Mouse (Mus musculus) CH12.LX (cell line): ENCODE measurements around the gene Nxn. TPM values are rescaled to one million over a fixed set of nuclear protein-coding genes. Genes with fewer than 3 reads are reported as not detected.

Source experiments
- DNase-seq: peaks from one replicate; pipeline ENCODE4 v3.0.0-alpha.2; 2013; ENCODE audit errors: extremely low read depth
- H3K27ac ChIP-seq: 2 replicates; pipeline ENCODE4 v1.5.1; 2012; ENCODE audit warnings: low read depth, mild to moderate bottlenecking, control low read depth, moderate library complexity; ENCODE audit not compliant: insufficient read depth
- H3K27me3 ChIP-seq: replicated peaks from 2 replicates; pipeline ENCODE3; 2012; ENCODE audit warnings: inconsistent platforms
- H3K36me3 ChIP-seq, 2 experiments: replicated peaks in 1 of 2; 2 replicates each; pipeline versions ENCODE3 to v1.6.1; 2012; ENCODE audit warnings: inconsistent platforms in 1 of 2, low read length in 1 of 2, mild to moderate bottlenecking in 1 of 2, mixed read lengths in 1 of 2, moderate library complexity in 1 of 2; ENCODE audit not compliant: control insufficient read depth in 1 of 2, insufficient read depth in 1 of 2
- H3K4me1 ChIP-seq, 2 experiments: 2 replicates each; pipeline ENCODE4 v1.6.1; 2012; ENCODE audit warnings: inconsistent platforms in 1 of 2, moderate library complexity in 1 of 2; ENCODE audit not compliant: insufficient read depth in 2 of 2, control insufficient read depth in 1 of 2
- H3K4me2 ChIP-seq: 2 replicates; pipeline ENCODE4 v1.6.1; 2012; ENCODE audit warnings: low read depth, mild to moderate bottlenecking, control low read depth; ENCODE audit not compliant: poor library complexity, insufficient read depth, severe bottlenecking
- H3K4me3 ChIP-seq, 3 experiments: fragments of 150-350 bp in 1 of 3; sonication (generic) in 1 of 3; replicated peaks in 1 of 3; 2 replicates each; pipeline versions ENCODE3 to v1.5.1; 2011 to 2012; ENCODE audit warnings: low read depth in 2 of 3, low read length in 2 of 3, mild to moderate bottlenecking in 2 of 3, moderate library complexity in 2 of 3, control low read depth in 1 of 3, improper control_type of control experiment in 1 of 3, inconsistent platforms in 1 of 3, mixed read lengths in 1 of 3; ENCODE audit not compliant: poor library complexity in 1 of 3
- H3K79me2 ChIP-seq: replicated peaks from 2 replicates; pipeline ENCODE4 v1.6.1; 2012; ENCODE audit warnings: mild to moderate bottlenecking, moderate library complexity; ENCODE audit not compliant: control insufficient read depth, poor library complexity, insufficient read depth, severe bottlenecking; ENCODE audit errors: extremely low read depth
- H3K9ac ChIP-seq: 2 replicates; pipeline ENCODE4 v1.6.1; 2012; ENCODE audit warnings: low read depth, mild to moderate bottlenecking, control low read depth, moderate library complexity; ENCODE audit not compliant: insufficient read depth
- H3K9me3 ChIP-seq: replicated peaks from 2 replicates; pipeline ENCODE3; 2012; ENCODE audit warnings: low read length, inconsistent platforms, mixed read lengths
- BHLHE40 ChIP-seq: IDR thresholded peaks from 2 replicates; pipeline ENCODE4 v1.6.1; 2011; ENCODE audit warnings: mild to moderate bottlenecking, low read depth, low read length, improper control_type of control experiment
- CTCF ChIP-seq, 2 experiments: IDR thresholded peaks in 1 of 2; conservative IDR thresholded peaks in 1 of 2; 2 replicates each; pipeline ENCODE4 v1.5.1; 2011 to 2012; ENCODE audit warnings: low read depth in 2 of 2, low read length in 2 of 2, improper control_type of control experiment in 1 of 2, inconsistent platforms in 1 of 2, mild to moderate bottlenecking in 1 of 2, moderate library complexity in 1 of 2
- E2F4 ChIP-seq: IDR thresholded peaks from 2 replicates; pipeline ENCODE4 v1.6.1; 2011; ENCODE audit warnings: low read depth, low read length, improper control_type of control experiment; ENCODE audit not compliant: insufficient replicate concordance
- ETS1 ChIP-seq: conservative IDR thresholded peaks from 2 replicates; pipeline ENCODE4 v1.6.1; 2012; ENCODE audit warnings: low read depth, mild to moderate bottlenecking, inconsistent platforms, low read length, improper control_type of control experiment, moderate library complexity
- GABPA ChIP-seq: IDR thresholded peaks from 2 replicates; pipeline ENCODE4 v1.6.1; 2012; ENCODE audit warnings: low read depth, low read length, improper control_type of control experiment, inconsistent platforms; ENCODE audit not compliant: insufficient replicate concordance
- JUN ChIP-seq: IDR thresholded peaks from 2 replicates; pipeline ENCODE4 v1.6.1; 2011; ENCODE audit warnings: low read depth, mild to moderate bottlenecking, low read length, improper control_type of control experiment, moderate library complexity; ENCODE audit not compliant: insufficient read depth
- MAX ChIP-seq: IDR thresholded peaks from 2 replicates; pipeline ENCODE4 v1.6.1; 2011; ENCODE audit warnings: low read length, improper control_type of control experiment
- MAZ ChIP-seq: IDR thresholded peaks from 2 replicates; pipeline ENCODE4 v1.6.1; 2012; ENCODE audit warnings: low read depth, mild to moderate bottlenecking, inconsistent platforms, low read length, improper control_type of control experiment, moderate library complexity
- NELFE ChIP-seq: IDR thresholded peaks from 2 replicates; pipeline ENCODE4 v1.6.1; 2011; ENCODE audit warnings: low read depth, low read length, improper control_type of control experiment
- NRF1 ChIP-seq: IDR thresholded peaks from 2 replicates; pipeline ENCODE4 v1.6.1; 2014; ENCODE audit warnings: low read depth, mild to moderate bottlenecking, inconsistent platforms, low read length, improper control_type of control experiment, moderate library complexity
- PAX5 ChIP-seq: IDR thresholded peaks from 2 replicates; pipeline ENCODE4 v1.6.1; 2012; ENCODE audit warnings: low read length, inconsistent platforms, mixed read lengths
- POLR2A ChIP-seq: IDR thresholded peaks from 2 replicates; pipeline ENCODE4 v1.6.1; 2011; ENCODE audit warnings: low read depth, mild to moderate bottlenecking, improper control_type of control experiment, low read length
- RCOR1 ChIP-seq: conservative IDR thresholded peaks from 2 replicates; pipeline ENCODE4 v1.6.1; 2012; ENCODE audit warnings: low read depth, mild to moderate bottlenecking, inconsistent platforms, low read length, improper control_type of control experiment
- SIN3A ChIP-seq: IDR thresholded peaks from 2 replicates; pipeline ENCODE4 v1.6.1; 2012; ENCODE audit warnings: low read length, improper control_type of control experiment, inconsistent platforms
- SMC3 ChIP-seq: IDR thresholded peaks from 2 replicates; pipeline ENCODE4 v1.6.1; 2011; ENCODE audit warnings: low read depth, low read length, improper control_type of control experiment
- TCF12 ChIP-seq: IDR thresholded peaks from 2 replicates; pipeline ENCODE4 v1.6.1; 2014; ENCODE audit warnings: low read depth, mild to moderate bottlenecking, inconsistent platforms, low read length, improper control_type of control experiment
- USF1 ChIP-seq: IDR thresholded peaks from 2 replicates; pipeline ENCODE4 v1.6.1; 2014; ENCODE audit warnings: low read depth, mild to moderate bottlenecking, inconsistent platforms, low read length, improper control_type of control experiment
- USF2 ChIP-seq: conservative IDR thresholded peaks from 2 replicates; pipeline ENCODE4 v1.6.1; 2011; ENCODE audit warnings: low read depth, low read length, improper control_type of control experiment
- ZC3H11A ChIP-seq: IDR thresholded peaks from 2 replicates; pipeline ENCODE4 v1.6.1; 2012; ENCODE audit warnings: low read depth, mild to moderate bottlenecking, inconsistent platforms, low read length, improper control_type of control experiment
- ZKSCAN1 ChIP-seq: IDR thresholded peaks from 2 replicates; pipeline ENCODE4 v1.6.1; 2012; ENCODE audit warnings: low read depth, inconsistent platforms, low read length, improper control_type of control experiment, borderline replicate concordance
- ZMIZ1 ChIP-seq: IDR thresholded peaks from 2 replicates; pipeline ENCODE4 v1.6.1; 2012; ENCODE audit warnings: low read depth, mild to moderate bottlenecking, inconsistent platforms, low read length, improper control_type of control experiment
- ZNF384 ChIP-seq: IDR thresholded peaks from 2 replicates; pipeline ENCODE4 v1.6.1; 2012; ENCODE audit warnings: low read depth, low read length, improper control_type of control experiment, inconsistent platforms
- dilution Hi-C: fragments of 300-500 bp; cut with MboI; formaldehyde crosslinking; loops from 2 replicates; pipeline ENCODE4 v1.14.3; 2020; ENCODE audit warnings: low sequenced_read_pairs; ENCODE audit not compliant: extremely low pct_unique_long_range_greater_than_20kb, extremely low pct_ligation_motif_present
- in situ Hi-C: fragments of 300-500 bp; cut with MboI; formaldehyde crosslinking; loops from 3 replicates; pipeline ENCODE4 v1.14.3; 2019; ENCODE audit warnings: low sequenced_read_pairs, low pct_ligation_motif_present, low pct_unique_long_range_greater_than_20kb, mixed read lengths
- polyA plus RNA-seq: library from polyadenylated mRNA; unstranded; fragments of >175 nt; gene quantifications from 2 replicates; pipeline ENCODE4 v1.2.1, GENCODE M21; 2012; ENCODE audit warnings: low read depth; ENCODE audit not compliant: insufficient read length
- total RNA-seq, 2 experiments: library from RNA; depleted of rRNA; stranded (reverse); fragments of 300-350 nt in 1 of 2; fragments of >200 nt in 1 of 2; gene quantifications; 2 replicates each; pipeline ENCODE4 v1.2.3; 2012 to 2014

The Nxn gene
- total and polyA plus RNA-seq, 3 experiments = 15.3 to 24.8 (median 19.2) TPM

DNA sequence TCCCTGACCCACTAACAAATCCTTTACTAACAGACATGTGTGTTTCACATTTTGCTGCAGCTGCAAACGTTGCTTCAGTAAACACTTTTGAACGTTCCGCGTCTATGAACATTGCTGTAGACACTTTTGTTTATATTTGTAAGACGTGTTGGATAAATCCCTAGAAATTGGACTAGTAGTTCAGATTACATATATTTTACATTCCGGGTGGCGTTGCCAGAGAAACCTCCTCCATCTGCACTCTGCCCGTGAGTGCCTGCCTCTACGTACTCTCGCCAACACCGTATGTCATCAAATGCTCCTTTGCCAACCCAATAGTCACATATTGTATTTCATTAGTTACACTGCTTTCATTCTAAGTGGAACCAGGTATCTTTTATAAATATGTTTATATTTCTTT is 59.8 kb downstream of the Nxn start:
- Histone ChIP-seq H3K4me2 (no peak overlapping the region), H3K79me2 (no peaks in the 10 kb centered on the region), H3K27ac (no peak overlapping the region), H3K4me3 (no peak overlapping the region), H3K36me3 (no peaks in the 10 kb centered on the region), H3K4me1 (no peaks in the 10 kb centered on the region), H3K9ac (no peak overlapping the region), H3K27me3 (no peaks in the 10 kb centered on the region), H3K9me3 (no peaks in the 10 kb centered on the region)
- no peak for DNase-seq
- in situ Hi-C loops = no loop called here
- TF ChIP-seq RCOR1 (no peak), MAX (no peak), E2F4 (no peak), ZC3H11A (no peak), NELFE (no peak), BHLHE40 (no peak), PAX5 (no peak), USF1 (no peak), SMC3 (no peak), SIN3A (no peak), ZMIZ1 (no peak), ETS1 (no peak), ZKSCAN1 (no peak), GABPA (no peak), JUN (no peak), POLR2A (no peak), MAZ (no peak), USF2 (no peak), CTCF (conservative IDR thresholded peaks at IDR 0.05 in 1 of 2, IDR thresholded peaks at IDR 0.05 in 1 of 2; ENCODE audit: low read depth in 2 of 2, low read length in 2 of 2) (no peak)
- dilution Hi-C loops = no loop called here

DNA sequence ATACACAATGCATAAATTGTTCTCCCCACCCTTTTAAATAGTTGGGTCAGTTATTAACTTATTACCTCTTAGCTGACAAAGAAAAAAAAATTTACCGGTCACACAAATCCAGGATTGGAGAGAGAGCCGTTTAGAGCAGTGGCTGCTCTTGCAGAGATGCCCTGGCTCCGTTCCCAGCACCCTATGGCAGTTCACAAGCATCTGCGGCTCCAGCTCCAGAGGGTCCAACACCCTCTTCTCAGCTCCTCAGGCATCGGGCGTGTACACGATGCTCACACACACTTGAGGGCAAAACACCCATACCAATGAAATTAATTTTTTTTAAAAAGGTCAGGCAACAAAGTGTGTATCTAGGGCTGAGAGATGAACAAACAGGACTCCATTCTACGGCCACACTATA is 60.3 kb downstream of the Nxn start:
- DNase-seq = no peak
- Histone ChIP-seq H3K27ac (no peak overlapping the region), H3K79me2 (no peaks in the 10 kb centered on the region), H3K4me3 (no peak overlapping the region), H3K27me3 (no peaks in the 10 kb centered on the region), H3K4me1 (no peaks in the 10 kb centered on the region), H3K9ac (no peak overlapping the region), H3K36me3 (no peaks in the 10 kb centered on the region), H3K4me2 (no peak overlapping the region), H3K9me3 (no peaks in the 10 kb centered on the region)
- TF ChIP-seq SMC3 = no peak
- TF ChIP-seq NRF1 = no peak
- no peak for TF ChIP-seq ZNF384
- TF ChIP-seq TCF12 = no peak
- no peak for TF ChIP-seq ZC3H11A
- no peak for TF ChIP-seq SIN3A
- TF ChIP-seq JUN = no peak
- in situ Hi-C loops = no loop called here
- dilution Hi-C loops = no loop called here
